Mouse (Mus musculus) lung, embryonic 14.5 days (tissue): Measurements from ENCODE around the gene Pdp2. TPM values are rescaled to one million over a fixed set of nuclear protein-coding genes. Genes with fewer than 3 reads are reported as not detected.

ENCODE experiments used
- ATAC-seq: fragments of 200-750 bp; cut with Nextera tagmentation; 2 replicates; pipeline ENCODE4 v1.8.0; 2017; ENCODE audit warnings: mild to moderate bottlenecking, moderate TSS enrichment, moderate library complexity; ENCODE audit not compliant: insufficient read depth
- DNase-seq: peaks from one replicate; pipeline ENCODE4 v3.0.0-alpha.2; 2015
- H3K27ac ChIP-seq: fragments of 300-500 bp; sonication (generic); 2 replicates; pipeline ENCODE4 v1.5.1; 2014; ENCODE audit warnings: low read depth, mild to moderate bottlenecking, moderate library complexity
- H3K27me3 ChIP-seq: fragments of 300-500 bp; sonication (generic); 2 replicates; pipeline ENCODE4 v1.6.1; 2014; ENCODE audit warnings: low read length, control low read depth; ENCODE audit not compliant: insufficient read depth
- H3K36me3 ChIP-seq: fragments of 300-500 bp; sonication (generic); 2 replicates; pipeline ENCODE4 v1.6.1; 2014; ENCODE audit warnings: control low read depth; ENCODE audit not compliant: insufficient read depth
- H3K4me1 ChIP-seq: fragments of 300-500 bp; sonication (generic); 2 replicates; pipeline ENCODE4 v1.6.1; 2014; ENCODE audit warnings: antibody characterized with exemption, control low read depth; ENCODE audit not compliant: insufficient read depth
- H3K4me2 ChIP-seq: fragments of 300-500 bp; sonication (generic); 2 replicates; pipeline ENCODE4 v1.6.1; 2014; ENCODE audit warnings: mild to moderate bottlenecking
- H3K4me3 ChIP-seq: fragments of 300-500 bp; sonication (generic); 2 replicates; pipeline ENCODE4 v1.5.1; 2014; ENCODE audit warnings: low read depth, low read length
- H3K9ac ChIP-seq: fragments of 300-500 bp; sonication (generic); 2 replicates; pipeline ENCODE4 v1.6.1; 2014
- H3K9me3 ChIP-seq: fragments of 300-500 bp; sonication (generic); 2 replicates; pipeline ENCODE4 v1.6.1; 2016; ENCODE audit warnings: low read depth, low read length, control low read depth
- CTCF ChIP-seq: IDR thresholded peaks from 2 replicates; pipeline ENCODE4 v1.5.1; 2016; ENCODE audit warnings: antibody characterized with exemption, low read depth
- WGBS: fragments of 180-500 bp; shearing (Covaris S2); extraction: QIAGEN DNeasy Blood & Tissue Kit; methylation state at CpG from one replicate; pipeline ENCODE4 v1.1.7; 2014; 5-methylcytosine and 5-hydroxymethylcytosine counted together
- polyA plus RNA-seq: library from polyadenylated mRNA; unstranded; fragments of >200 nt; fragmentation: Nextera tagmentation; extraction: Ambion mirVana; gene quantifications from 2 replicates; pipeline ENCODE4 v1.2.1, GENCODE M21; 2014

Gene Pdp2
- polyA plus RNA-seq, 1 experiment from 2014 or later = 10.3 TPM

- Histone ChIP-seq H3K4me2 (peak overlapping the region; percentile 68), H3K36me3 (0 out of 2 replicates have a peak, but pooled peaks cover 3% of the 10 kb centered on the region), H3K9me3 (no peaks in the 10 kb centered on the region), H3K4me1 (peaks cover 14% of the 10 kb centered on the region), H3K27me3 (peaks cover 12% of the 10 kb centered on the region; the same call in 1 of the 2 replicates), H3K4me3 (peak overlapping the region; percentile 39), H3K27ac (peak overlapping the region; percentile 63; the same call in 1 of the 2 replicates), H3K9ac (no peak overlapping the region; the same call in 1 of the 2 replicates)
- 27% methylated on average over 5 of the region's 5 CpGs for WGBS
- DNase-seq (no peak), ATAC-seq (no peak)
- TF ChIP-seq CTCF = no peak
These were observed 40.7 kb downstream of the Pdp2 start for GRCm38 (mm10) chr8:104631975-104632374.

- Histone ChIP-seq H3K9me3 (no peaks in the 10 kb centered on the region), H3K4me3 (no peak overlapping the region), H3K4me2 (no peak overlapping the region; the same call in 1 of the 2 replicates), H3K27me3 (peaks cover 12% of the 10 kb centered on the region; the same call in 1 of the 2 replicates), H3K36me3 (0 out of 2 replicates have a peak, but pooled peaks cover 3% of the 10 kb centered on the region), H3K9ac (no peak overlapping the region), H3K27ac (no peak overlapping the region), H3K4me1 (peaks cover 14% of the 10 kb centered on the region)
- ATAC-seq (no peak), DNase-seq (no peak)
- TF ChIP-seq CTCF = no peak
- 65% methylated on average over 6 of the region's 6 CpGs for WGBS
These were observed 41.2 kb downstream of the Pdp2 start for GRCm38 (mm10) chr8:104632486-104632885.

- H3K4me1 ChIP-seq = peaks cover 14% of the 10 kb centered on the region
- ATAC-seq = no peak
- 40% methylated on average over 9 of the region's 9 CpGs for WGBS
These were observed 42.0 kb downstream of the Pdp2 start for GRCm38 (mm10) chr8:104633156-104633744.

GRCm38 (mm10) chr8:104635004-104635710 lies 43.9 kb downstream of the Pdp2 start:
- H3K4me1 ChIP-seq = peaks cover 9% of the 10 kb centered on the region
- no peak overlapping the region for H3K27ac ChIP-seq
- H3K9ac ChIP-seq = no peak overlapping the region
- DNase-seq = no peak
- no peak overlapping the region for H3K4me2 ChIP-seq
- WGBS = 87% methylated on average over 3 of the region's 3 CpGs
- no peaks in the 10 kb centered on the region for H3K9me3 ChIP-seq
- no peak overlapping the region for H3K4me3 ChIP-seq
- TF ChIP-seq CTCF = no peak
- peaks cover 9% of the 10 kb centered on the region; the same call in 1 of the 2 replicates for H3K27me3 ChIP-seq
- peaks cover 14% of the 10 kb centered on the region; the same call in 1 of the 2 replicates for H3K36me3 ChIP-seq
- no peak for ATAC-seq

More at GRCm38 (mm10) chr8:104633156-104633744, 42.0 kb downstream of the Pdp2 start:
- no peak overlapping the region for H3K4me2 ChIP-seq
- H3K9me3 ChIP-seq = no peaks in the 10 kb centered on the region
- no peak overlapping the region for H3K27ac ChIP-seq
- peaks cover 12% of the 10 kb centered on the region; the same call in 1 of the 2 replicates for H3K27me3 ChIP-seq
- H3K9ac ChIP-seq = no peak overlapping the region
- H3K4me3 ChIP-seq = no peak overlapping the region
- H3K36me3 ChIP-seq = 0 out of 2 replicates have a peak, but pooled peaks cover 6% of the 10 kb centered on the region
- TF ChIP-seq CTCF = no peak
- DNase-seq = no peak

- Histone ChIP-seq H3K36me3 (peaks cover 14% of the 10 kb centered on the region; the same call in 1 of the 2 replicates), H3K27me3 (no peaks in the 10 kb centered on the region), H3K4me2 (no peak overlapping the region), H3K9me3 (no peaks in the 10 kb centered on the region), H3K9ac (no peak overlapping the region), H3K4me1 (peaks cover 15% of the 10 kb centered on the region), H3K27ac (no peak overlapping the region), H3K4me3 (no peak overlapping the region)
- WGBS = 87% methylated on average over 6 of the region's 6 CpGs
- ATAC-seq (no peak), DNase-seq (no peak)
- no peak for TF ChIP-seq CTCF
These were observed 46.8 kb downstream of the Pdp2 start for GRCm38 (mm10) chr8:104638010-104638409.

- no peaks in the 10 kb centered on the region for H3K9me3 ChIP-seq
- peak overlapping the region; percentile 80 for H3K9ac ChIP-seq
- peaks cover 15% of the 10 kb centered on the region for H3K4me1 ChIP-seq
- peaks cover 14% of the 10 kb centered on the region; the same call in 1 of the 2 replicates for H3K36me3 ChIP-seq
- no peak overlapping the region for H3K27ac ChIP-seq
- no peaks in the 10 kb centered on the region for H3K27me3 ChIP-seq
- WGBS = 91% methylated on average over 7 of the region's 7 CpGs
- peak overlapping the region; percentile 85 for H3K4me3 ChIP-seq
- ATAC-seq (no peak), DNase-seq (no peak)
- no peak for TF ChIP-seq CTCF
- H3K4me2 ChIP-seq = peak overlapping the region; percentile 88
These were observed 49.0 kb downstream of the Pdp2 start for GRCm38 (mm10) chr8:104640241-104640640.

GRCm38 (mm10) chr8:104640831-104641370 lies 49.6 kb downstream of the Pdp2 start:
- peaks cover 15% of the 10 kb centered on the region for H3K4me1 ChIP-seq
- no peaks in the 10 kb centered on the region for H3K27me3 ChIP-seq
- H3K9ac ChIP-seq = peak overlapping the region; percentile 80
- H3K36me3 ChIP-seq = peaks cover 12% of the 10 kb centered on the region; the same call in 1 of the 2 replicates
- H3K4me2 ChIP-seq = peak overlapping the region; percentile 88
- H3K27ac ChIP-seq = no peak overlapping the region
- ATAC-seq (peak; percentile 12; the same call in 1 of the 2 replicates), DNase-seq (no peak)
- TF ChIP-seq CTCF = no peak
- peak overlapping the region; percentile 85 for H3K4me3 ChIP-seq
- H3K9me3 ChIP-seq = no peaks in the 10 kb centered on the region
- WGBS = 4% methylated on average over 25 of the region's 25 CpGs
